Mouse (Mus musculus) midbrain, embryonic 11.5 days (tissue): Measurements from ENCODE around the gene Zfhx3. TPM values are rescaled to one million over a fixed set of nuclear protein-coding genes. Genes with fewer than 3 reads are reported as not detected.

ENCODE experiments used
- ATAC-seq: fragments of 200-750 bp; cut with Nextera tagmentation; 2 replicates; pipeline ENCODE4 v1.8.0; 2017; ENCODE audit warnings: moderate TSS enrichment, moderate library complexity; ENCODE audit not compliant: low FRiP score
- DNase-seq: peaks from one replicate; pipeline ENCODE4 v3.0.0; 2015; ENCODE audit warnings: low spot score; ENCODE audit errors: missing footprints
- H3K27ac ChIP-seq: fragments of 300-500 bp; sonication (generic); 2 replicates; pipeline ENCODE4 v1.5.1; 2014; ENCODE audit warnings: low read depth, low read length
- H3K27me3 ChIP-seq: fragments of 300-500 bp; sonication (generic); 2 replicates; pipeline ENCODE4 v1.6.1; 2014; ENCODE audit warnings: mild to moderate bottlenecking, low read length, moderate library complexity, mixed read lengths; ENCODE audit not compliant: control insufficient read depth, insufficient read depth
- H3K36me3 ChIP-seq: fragments of 300-500 bp; sonication (generic); 2 replicates; pipeline ENCODE4 v1.6.1; 2014; ENCODE audit warnings: mild to moderate bottlenecking, low read length, moderate library complexity, mixed read lengths; ENCODE audit not compliant: control insufficient read depth, insufficient read depth
- H3K4me1 ChIP-seq: fragments of 300-500 bp; sonication (generic); 2 replicates; pipeline ENCODE4 v1.6.1; 2014; ENCODE audit warnings: low read length; ENCODE audit not compliant: control insufficient read depth, insufficient read depth
- H3K4me2 ChIP-seq: fragments of 300-500 bp; sonication (generic); 2 replicates; pipeline ENCODE4 v1.6.1; 2014; ENCODE audit warnings: mild to moderate bottlenecking, moderate library complexity
- H3K4me3 ChIP-seq: fragments of 300-500 bp; sonication (generic); 2 replicates; pipeline ENCODE4 v1.5.1; 2014; ENCODE audit warnings: low read depth, low read length
- H3K9ac ChIP-seq: fragments of 300-500 bp; sonication (generic); 2 replicates; pipeline ENCODE4 v1.6.1; 2014; ENCODE audit warnings: low read length
- H3K9me3 ChIP-seq: fragments of 300-500 bp; sonication (generic); 2 replicates; pipeline ENCODE4 v1.6.1; 2016; ENCODE audit warnings: low read length; ENCODE audit not compliant: control insufficient read depth
- WGBS: fragments of 180-500 bp; shearing (Covaris S2); extraction: QIAGEN DNeasy Blood & Tissue Kit; methylation state at CpG from one replicate; pipeline ENCODE4 v1.1.7; 2014; 5-methylcytosine and 5-hydroxymethylcytosine counted together
- polyA plus RNA-seq: library from polyadenylated mRNA; unstranded; fragments of >200 nt; fragmentation: Nextera tagmentation; extraction: Ambion mirVana; gene quantifications from 2 replicates; pipeline ENCODE4 v1.2.1, GENCODE M21; 2014

Zfhx3 gene
- polyA plus RNA-seq, 1 experiment from 2014 or later, result 23.4 TPM

GRCm38 (mm10) chr8:108859983-108860382 lies 917.5 kb downstream of the Zfhx3 start:
- Histone ChIP-seq H3K27me3 (no peaks in the 10 kb centered on the region), H3K4me2 (no peak overlapping the region), H3K27ac (no peak overlapping the region), H3K36me3 (0 out of 2 replicates have a peak, but pooled peaks cover 3% of the 10 kb centered on the region), H3K9ac (no peak overlapping the region), H3K9me3 (no peaks in the 10 kb centered on the region), H3K4me1 (peaks cover 8% of the 10 kb centered on the region; the same call in 1 of the 2 replicates), H3K4me3 (no peak overlapping the region)
- DNase-seq (no peak), ATAC-seq (no peak)
- 77% methylated on average over 9 of the region's 9 CpGs for WGBS

DNA sequence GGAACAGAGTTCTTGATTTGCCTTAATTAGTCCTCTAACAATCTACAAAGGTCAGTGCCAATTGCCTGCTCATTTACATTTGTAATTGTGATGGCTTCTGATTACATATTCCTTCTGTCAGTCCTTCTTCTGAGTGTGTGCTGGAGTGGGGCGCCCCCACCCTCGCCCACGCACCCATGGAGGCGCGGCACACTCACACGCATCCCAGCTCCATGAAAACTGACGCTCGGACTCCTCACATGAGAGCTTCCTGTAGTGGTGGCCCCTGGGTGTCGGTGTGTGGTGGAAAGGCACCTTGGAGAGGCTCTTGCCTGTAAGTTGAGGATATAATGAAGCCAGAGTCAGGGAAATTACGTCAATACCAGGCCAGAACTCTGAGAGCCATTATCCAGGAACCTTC lies 921.0 kb downstream of the Zfhx3 start:
- no peak overlapping the region for H3K9ac ChIP-seq
- DNase-seq (no peak), ATAC-seq (no peak)
- WGBS, result 97% methylated on average over 10 of the region's 10 CpGs
- 0 out of 2 replicates have a peak, but pooled peaks cover 3% of the 10 kb centered on the region for H3K36me3 ChIP-seq
- H3K4me2 ChIP-seq, result no peak overlapping the region
- peaks cover 21% of the 10 kb centered on the region for H3K4me1 ChIP-seq
- no peak overlapping the region for H3K4me3 ChIP-seq
- no peaks in the 10 kb centered on the region for H3K27me3 ChIP-seq
- H3K27ac ChIP-seq, result no peak overlapping the region
- H3K9me3 ChIP-seq, result no peaks in the 10 kb centered on the region

GRCm38 (mm10) chr8:108866430-108866829 lies 924.0 kb downstream of the Zfhx3 start:
- DNase-seq (no peak), ATAC-seq (no peak)
- H3K4me2 ChIP-seq, result no peak overlapping the region
- no peak overlapping the region for H3K4me3 ChIP-seq
- H3K9ac ChIP-seq, result no peak overlapping the region
- H3K9me3 ChIP-seq, result no peaks in the 10 kb centered on the region
- H3K27ac ChIP-seq, result no peak overlapping the region
- H3K4me1 ChIP-seq, result peaks cover 13% of the 10 kb centered on the region
- 90% methylated on average over 7 of the region's 7 CpGs for WGBS
- no peaks in the 10 kb centered on the region for H3K36me3 ChIP-seq
- no peaks in the 10 kb centered on the region for H3K27me3 ChIP-seq

GRCm38 (mm10) chr8:108867482-108868258 lies 925.2 kb downstream of the Zfhx3 start:
- H3K4me1 ChIP-seq, result peaks cover 13% of the 10 kb centered on the region
- no peak overlapping the region for H3K4me3 ChIP-seq
- no peak overlapping the region for H3K9ac ChIP-seq
- no peaks in the 10 kb centered on the region for H3K36me3 ChIP-seq
- DNase-seq (no peak), ATAC-seq (no peak)
- WGBS, result 71% methylated on average over 13 of the region's 13 CpGs
- H3K27ac ChIP-seq, result no peak overlapping the region
- no peaks in the 10 kb centered on the region for H3K27me3 ChIP-seq
- H3K9me3 ChIP-seq, result no peaks in the 10 kb centered on the region
- no peak overlapping the region for H3K4me2 ChIP-seq

DNA sequence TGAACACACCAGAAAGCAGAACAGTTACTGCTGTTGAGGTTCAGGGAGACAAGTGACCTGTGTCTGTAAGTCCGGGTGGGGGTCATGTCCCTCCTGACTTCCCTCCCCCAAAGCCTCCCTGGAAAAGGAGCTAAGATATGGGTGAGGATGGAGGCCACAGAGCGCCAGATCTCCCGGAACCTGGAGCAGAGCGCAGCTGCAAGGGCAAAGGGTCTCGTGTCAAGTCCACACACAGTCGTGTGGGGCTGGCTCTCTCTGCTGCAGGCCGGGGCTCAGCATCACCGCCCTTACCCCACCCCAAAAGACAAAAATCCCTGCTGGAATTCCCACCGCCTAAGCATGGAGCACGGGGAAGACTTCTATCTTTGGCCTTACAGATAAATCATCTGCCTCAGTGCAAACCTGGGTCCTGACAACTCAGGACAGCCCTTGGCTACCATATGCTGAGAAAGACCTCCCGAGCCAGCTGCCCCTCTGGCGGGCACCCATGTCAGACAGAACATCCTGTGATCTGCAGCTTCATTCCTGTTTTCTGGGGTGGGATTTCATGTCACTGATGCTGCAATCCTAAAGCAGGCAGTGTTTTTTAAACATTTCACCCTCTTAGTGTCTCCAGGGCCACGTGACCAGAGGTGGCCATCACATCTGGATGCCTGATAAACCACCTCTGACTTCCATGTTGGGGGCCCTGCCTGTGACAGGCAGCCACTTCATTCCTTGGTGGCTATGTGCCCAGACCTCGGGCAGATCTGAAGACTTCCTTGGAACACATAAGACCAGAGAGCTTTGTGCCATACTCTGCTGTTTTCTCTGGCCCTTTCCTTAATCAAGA lies 926.0 kb downstream of the Zfhx3 start:
- Histone ChIP-seq H3K9ac (no peak overlapping the region), H3K36me3 (no peaks in the 10 kb centered on the region), H3K4me3 (no peak overlapping the region), H3K9me3 (no peaks in the 10 kb centered on the region), H3K27ac (no peak overlapping the region), H3K27me3 (no peaks in the 10 kb centered on the region), H3K4me2 (no peak overlapping the region), H3K4me1 (peaks cover 13% of the 10 kb centered on the region)
- no peak for ATAC-seq
- no peak for DNase-seq
- 83% methylated on average over 14 of the region's 14 CpGs for WGBS

- ATAC-seq (no peak), DNase-seq (no peak)
- H3K27ac ChIP-seq, result no peak overlapping the region
- no peaks in the 10 kb centered on the region for H3K9me3 ChIP-seq
- H3K4me3 ChIP-seq, result no peak overlapping the region
- H3K9ac ChIP-seq, result no peak overlapping the region
- H3K27me3 ChIP-seq, result no peaks in the 10 kb centered on the region
- H3K4me2 ChIP-seq, result no peak overlapping the region
- peaks cover 6% of the 10 kb centered on the region; the same call in 1 of the 2 replicates for H3K36me3 ChIP-seq
- 90% methylated on average over 3 of the region's 3 CpGs for WGBS
- H3K4me1 ChIP-seq, result peaks cover 13% of the 10 kb centered on the region
These were observed 927.0 kb downstream of the Zfhx3 start for GRCm38 (mm10) chr8:108869420-108869819.

DNA sequence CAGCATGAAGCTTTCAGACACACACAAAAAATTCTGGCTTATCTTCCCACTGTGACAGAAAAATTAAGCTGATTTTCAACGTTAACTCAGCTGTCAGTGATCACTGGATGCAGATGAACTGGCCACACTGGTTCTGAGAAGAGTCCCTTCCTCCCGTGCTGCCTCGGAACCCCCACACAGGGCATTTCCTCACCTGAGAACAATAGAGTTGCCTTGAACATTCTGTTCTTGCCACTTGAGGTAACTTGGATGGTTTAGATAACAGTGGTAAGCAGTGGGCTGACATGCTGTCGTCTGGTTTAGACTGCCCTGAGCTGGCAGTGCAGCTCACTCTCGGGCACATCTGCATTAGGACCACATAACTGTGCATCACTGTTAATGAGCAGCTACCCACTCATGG lies 927.5 kb downstream of the Zfhx3 start:
- no peak overlapping the region for H3K4me2 ChIP-seq
- H3K4me3 ChIP-seq, result no peak overlapping the region
- no peaks in the 10 kb centered on the region for H3K9me3 ChIP-seq
- no peaks in the 10 kb centered on the region for H3K27me3 ChIP-seq
- DNase-seq, result no peak
- ATAC-seq, result no peak
- H3K36me3 ChIP-seq, result peaks cover 6% of the 10 kb centered on the region; the same call in 1 of the 2 replicates
- H3K9ac ChIP-seq, result no peak overlapping the region
- H3K4me1 ChIP-seq, result peaks cover 13% of the 10 kb centered on the region
- WGBS, result 86% methylated on average over 5 of the region's 5 CpGs
- no peak overlapping the region for H3K27ac ChIP-seq

DNA sequence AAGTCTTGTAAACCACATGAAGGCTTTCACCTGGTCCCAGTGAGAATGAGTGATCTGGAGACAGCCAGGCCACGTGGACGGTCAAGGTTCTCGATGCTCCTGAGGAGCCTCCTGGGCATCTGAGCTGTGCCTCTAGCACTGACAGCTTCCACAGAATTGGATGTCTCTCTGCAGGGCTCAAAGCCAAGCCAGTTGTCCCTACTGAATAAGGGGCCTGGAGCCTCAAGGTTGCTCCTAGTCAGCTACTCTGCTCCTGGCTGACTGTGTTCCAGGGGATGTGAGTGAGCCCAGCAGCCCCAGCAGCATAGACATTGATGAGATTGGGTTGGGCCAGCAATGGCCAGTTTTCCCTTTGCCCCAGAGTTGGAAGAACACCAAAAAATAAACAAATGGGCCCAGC lies 927.9 kb downstream of the Zfhx3 start:
- Histone ChIP-seq H3K4me1 (peaks cover 13% of the 10 kb centered on the region), H3K27ac (no peak overlapping the region), H3K4me3 (no peak overlapping the region), H3K4me2 (no peak overlapping the region), H3K36me3 (peaks cover 6% of the 10 kb centered on the region; the same call in 1 of the 2 replicates), H3K9ac (no peak overlapping the region), H3K27me3 (no peaks in the 10 kb centered on the region), H3K9me3 (no peaks in the 10 kb centered on the region)
- no peak for ATAC-seq
- no peak for DNase-seq
- 96% methylated on average over 3 of the region's 3 CpGs for WGBS

- DNase-seq (no peak), ATAC-seq (no peak)
- peaks cover 6% of the 10 kb centered on the region; the same call in 1 of the 2 replicates for H3K36me3 ChIP-seq
- H3K27me3 ChIP-seq, result no peaks in the 10 kb centered on the region
- no peak overlapping the region for H3K9ac ChIP-seq
- no peak overlapping the region for H3K4me3 ChIP-seq
- H3K9me3 ChIP-seq, result no peaks in the 10 kb centered on the region
- no peaks in the 10 kb centered on the region for H3K4me1 ChIP-seq
- 88% methylated on average over 5 of the region's 5 CpGs for WGBS
- no peak overlapping the region for H3K4me2 ChIP-seq
- H3K27ac ChIP-seq, result no peak overlapping the region
These were observed 933.3 kb downstream of the Zfhx3 start for GRCm38 (mm10) chr8:108875722-108876121.
